Mouse (Mus musculus): ENCODE measurements at regions not wholly inside any gene's neighbourhood (a gene's known extent, or its start where the extent isn't known, plus 50 kb on each side); places are given as distances from the start of the nearest gene placed in this dataset.
A peak's percentile ranks its signal among the peaks of the same experiment; 100 is the strongest.

DNA sequence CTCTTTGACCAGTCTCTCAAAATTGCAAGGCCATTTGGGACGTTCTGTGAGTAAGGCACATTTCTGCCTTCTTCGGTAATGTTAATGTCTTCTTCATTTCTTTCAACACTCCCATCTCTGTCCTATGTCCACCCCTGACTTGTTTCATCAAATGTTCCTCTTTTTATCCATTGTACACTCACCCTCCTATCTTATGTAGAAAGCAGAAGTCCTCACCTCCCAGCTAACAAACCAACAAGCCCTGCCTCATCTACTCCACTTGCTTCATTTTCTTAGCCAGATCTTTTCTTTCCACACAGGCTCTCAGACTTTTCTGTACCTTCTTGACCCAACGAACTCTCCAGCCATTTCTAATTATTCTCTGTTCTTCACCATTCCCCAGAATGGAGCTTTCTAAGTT is 179.2 kb upstream of the Cnr1 start:
- no peaks in the 10 kb centered on the region for H3K27me3 ChIP-seq (ENCODE audit: control insufficient read depth in 1 of 2, insufficient read depth in 2 of 2, low read length in 2 of 2)
- DNase-seq (ENCODE audit: low read depth, low spot score): peak; percentile 80
- H3K27ac ChIP-seq (ENCODE audit: control insufficient read depth, low read depth, low read length): no peak overlapping the region
- H3K4me1 ChIP-seq (ENCODE audit: control insufficient read depth in 1 of 2, insufficient read depth in 2 of 2, low read length in 2 of 2): peaks cover 6 to 23% of the 10 kb centered on the region in 2 experiments; a peak in 3 of 4 replicates
- H3K4me3 ChIP-seq (ENCODE audit: control insufficient read depth in 1 of 2, insufficient read depth in 1 of 2, low read depth in 2 of 2, low read length in 2 of 2): no peak overlapping the region
- TF ChIP-seq EP300 (IDR thresholded peaks at IDR 0.05; ENCODE audit: low read depth in 1 of 2, low read length in 2 of 2) (peak; percentile 5 to 66; a peak in 3 of 4 replicates), TCF12 (IDR thresholded peaks at IDR 0.05; ENCODE audit: low read depth, low read length) (0 out of 2 replicates have a peak, but pooled peaks have one; percentile 6), USF1 (IDR thresholded peaks at IDR 0.05; ENCODE audit: low read depth, low read length) (no peak), KAT2A (conservative IDR thresholded peaks at IDR 0.05; ENCODE audit: low read depth, low read length) (no peak), MAFK (IDR thresholded peaks at IDR 0.05; ENCODE audit: borderline replicate concordance, low read depth, low read length) (no peak), GATA1 (IDR thresholded peaks at IDR 0.05; ENCODE audit: low read depth, low read length) (0 out of 2 replicates have a peak, but pooled peaks have one; percentile 21), MXI1 (IDR thresholded peaks at IDR 0.05; ENCODE audit: low read depth, low read length) (peak; percentile 91; the same call in 1 of the 2 replicates)
- no peak overlapping the region for H3K9ac ChIP-seq (ENCODE audit: control insufficient read depth, low read depth, low read length, poor library complexity, severe bottlenecking)
- no peaks in the 10 kb centered on the region for H3K79me2 ChIP-seq (ENCODE audit: control insufficient read depth, insufficient read depth, low read length, poor library complexity)
- no peaks in the 10 kb centered on the region for H3K9me3 ChIP-seq (replicated peaks; ENCODE audit: insufficient read depth, low read length)
- peaks cover 0 to 15% of the 10 kb centered on the region in 2 experiments; a peak in 2 of 4 replicates for H3K36me3 ChIP-seq (ENCODE audit: control insufficient read depth in 1 of 2, insufficient read depth in 2 of 2, low read length in 2 of 2)

DNA sequence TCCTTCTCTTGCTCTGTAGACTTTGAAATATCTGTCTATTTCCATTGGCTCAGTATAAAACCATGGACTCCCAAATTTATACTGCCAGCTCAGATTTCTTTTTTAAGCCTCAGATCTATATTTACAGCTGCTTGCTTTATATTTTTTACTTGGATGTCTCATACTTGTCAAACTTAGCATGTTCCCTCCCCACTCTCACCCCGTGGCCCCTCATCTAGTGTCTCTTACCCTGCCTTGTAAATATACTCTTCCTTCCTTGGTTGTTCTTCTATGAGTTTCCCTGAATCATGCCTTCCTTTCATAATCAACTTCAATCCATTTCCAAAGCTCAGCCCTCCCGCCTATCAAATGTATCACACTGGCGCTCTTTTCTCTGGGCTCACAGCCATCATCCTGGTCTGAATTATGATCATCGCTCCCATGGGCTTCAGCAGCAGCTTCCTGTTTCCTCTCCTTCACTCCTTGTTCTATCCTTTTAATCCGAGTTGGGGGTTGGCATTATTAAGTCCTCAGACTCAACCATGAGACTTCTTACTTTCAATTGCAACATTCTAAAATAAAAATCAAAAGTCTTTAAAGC is 177.0 kb upstream of the Cnr1 start:
- H3K27me3 ChIP-seq (ENCODE audit: control insufficient read depth in 1 of 2, insufficient read depth in 2 of 2, low read length in 2 of 2): no peaks in the 10 kb centered on the region
- peaks cover 6 to 18% of the 10 kb centered on the region in 2 experiments; a peak in 3 of 4 replicates for H3K4me1 ChIP-seq (ENCODE audit: control insufficient read depth in 1 of 2, insufficient read depth in 2 of 2, low read length in 2 of 2)
- no peak overlapping the region for H3K4me3 ChIP-seq (ENCODE audit: control insufficient read depth in 1 of 2, insufficient read depth in 1 of 2, low read depth in 2 of 2, low read length in 2 of 2)
- no peak for DNase-seq (ENCODE audit: low read depth, low spot score)
- TF ChIP-seq ETS1 (IDR thresholded peaks at IDR 0.05; ENCODE audit: low read depth, low read length) (no peak), KAT2A (conservative IDR thresholded peaks at IDR 0.05; ENCODE audit: low read depth, low read length) (no peak), E2F4 (IDR thresholded peaks at IDR 0.05; ENCODE audit: borderline replicate concordance, low read depth, low read length) (no peak), POLR2AphosphoS2 (IDR thresholded peaks at IDR 0.05; ENCODE audit: low read length) (no peak), BHLHE40 (IDR thresholded peaks at IDR 0.05; ENCODE audit: borderline replicate concordance, low read depth, low read length) (no peak), HCFC1 (IDR thresholded peaks at IDR 0.05; ENCODE audit: low read depth, low read length) (no peak), SMC3 (IDR thresholded peaks at IDR 0.05; ENCODE audit: low read depth, low read length) (no peak), JUND (IDR thresholded peaks at IDR 0.05; ENCODE audit: low read depth, low read length) (no peak), SIN3A (IDR thresholded peaks at IDR 0.05; ENCODE audit: low read length) (no peak), ZKSCAN1 (IDR thresholded peaks at IDR 0.05; ENCODE audit: low read depth, low read length) (no peak), POLR2AphosphoS5 (IDR thresholded peaks at IDR 0.05; ENCODE audit: borderline replicate concordance, low read depth, low read length) (no peak), MAFK (IDR thresholded peaks at IDR 0.05; ENCODE audit: borderline replicate concordance, low read depth, low read length) (no peak), ELF1 (IDR thresholded peaks at IDR 0.05; ENCODE audit: low read depth, low read length) (no peak), CHD2 (IDR thresholded peaks at IDR 0.05; ENCODE audit: low read length) (no peak), ZMIZ1 (IDR thresholded peaks at IDR 0.05; ENCODE audit: low read depth, low read length) (no peak)
- H3K9ac ChIP-seq (ENCODE audit: control insufficient read depth, low read depth, low read length, poor library complexity, severe bottlenecking): no peak overlapping the region
- H3K36me3 ChIP-seq (ENCODE audit: control insufficient read depth in 1 of 2, insufficient read depth in 2 of 2, low read length in 2 of 2): peaks cover 0 to 15% of the 10 kb centered on the region in 2 experiments; a peak in 2 of 4 replicates
- H3K9me3 ChIP-seq (replicated peaks; ENCODE audit: insufficient read depth, low read length): no peaks in the 10 kb centered on the region
- H3K79me2 ChIP-seq (ENCODE audit: control insufficient read depth, insufficient read depth, low read length, poor library complexity): no peaks in the 10 kb centered on the region
- H3K27ac ChIP-seq (ENCODE audit: control insufficient read depth, low read depth, low read length): no peak overlapping the region
